Mouse (Mus musculus): ENCODE measurements at regions not wholly inside any gene's neighbourhood (a gene's known extent, or its start where the extent isn't known, plus 50 kb on each side); places are given as distances from the start of the nearest gene placed in this dataset.

DNA sequence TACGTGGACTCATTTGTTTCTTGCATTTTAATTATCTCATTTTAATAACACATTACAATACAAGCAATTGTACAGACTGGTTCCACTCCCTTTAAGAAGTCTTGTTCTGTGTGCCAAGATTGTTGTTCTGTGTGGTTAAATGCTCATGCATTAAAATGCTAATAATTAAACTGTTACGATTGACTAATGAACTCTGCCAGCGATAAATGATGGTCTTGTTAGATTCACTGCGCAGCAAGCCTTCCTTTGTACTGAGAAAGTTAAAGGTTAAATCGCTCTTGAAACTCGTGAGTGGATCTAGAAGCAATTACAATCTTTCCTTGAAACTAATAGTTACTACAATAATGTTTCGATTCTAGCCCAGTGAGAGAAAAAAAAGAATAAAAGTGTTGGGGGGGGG is 221.0 kb downstream of the Emx2 start:
- TF ChIP-seq HCFC1 (IDR thresholded peaks at IDR 0.05; ENCODE audit: borderline replicate concordance, insufficient read depth, low read length) (no peak), ZC3H11A (IDR thresholded peaks at IDR 0.05; ENCODE audit: borderline replicate concordance, low read depth, low read length) (no peak), ZNF384 (IDR thresholded peaks at IDR 0.05; ENCODE audit: low read depth, low read length) (no peak)
